Mouse (Mus musculus) brain, embryonic 14.5 days (tissue): ENCODE data around the gene Cybb.

Source experiments
- CTCF ChIP-seq: fragments of 200-500 bp; IDR thresholded peaks from 2 replicates; pipeline ENCODE4 v1.5.1; 2012; ENCODE audit warnings: inconsistent platforms, mild to moderate bottlenecking, moderate library complexity, borderline replicate concordance; ENCODE audit not compliant: insufficient read depth, insufficient read length; ENCODE audit errors: extremely low read depth
- POLR2A ChIP-seq: fragments of 200-500 bp; IDR thresholded peaks from 2 replicates; pipeline ENCODE4 v1.6.1; 2012; ENCODE audit warnings: mild to moderate bottlenecking, inconsistent platforms, borderline replicate concordance; ENCODE audit not compliant: poor library complexity, insufficient read depth, insufficient read length, severe bottlenecking; ENCODE audit errors: extremely low read depth

GRCm38 (mm10) chrX:9440556-9440955 lies 47.0 kb downstream of the Cybb start:
- TF ChIP-seq CTCF (no peak), POLR2A (no peak)
